Mouse (Mus musculus): ENCODE measurements around the gene Hoxa7. TPM values are rescaled to one million over a fixed set of nuclear protein-coding genes. Genes with fewer than 3 reads are reported as not detected.

Gene Hoxa7
- polyA plus RNA-seq (2015; fragmentation: Nextera tagmentation; extraction: Ambion mirVana) = not detected in 2 replicates

GRCm38 (mm10) chr6:52221337-52221992 is at the start of gene Hoxa7:
TSS of gene Hoxa7 (minus strand) at chr6:52221854.
- Histone ChIP-seq H3K9me3 (no peaks in the 10 kb centered on the region), H3K27ac (no peak within 1 kb of the TSS), H3K36me3 (replicated peaks) (no peaks in the 10 kb centered on the region), H3K27me3 (replicated peaks) (peaks cover 98% of the 10 kb centered on the region), H3K4me3 (peak within 1 kb of the TSS; percentile 48), H3K4me1 (peaks cover 17% of the 10 kb centered on the region), H3K9ac (peak within 1 kb of the TSS; percentile 35), H3K4me2 (peak within 1 kb of the TSS; percentile 88)
- under 1% methylated on average over 46 of the region's 46 CpGs for WGBS
- ATAC-seq (replicated peaks) = peak; percentile 73

- peaks cover 96% of the 10 kb centered on the region for H3K27me3 ChIP-seq (replicated peaks)
- H3K27ac ChIP-seq = no peak overlapping the region
- H3K9ac ChIP-seq = no peak overlapping the region
- H3K4me2 ChIP-seq = no peak overlapping the region
- no peaks in the 10 kb centered on the region for H3K4me1 ChIP-seq
- no peak overlapping the region for H3K4me3 ChIP-seq
- 5% methylated on average over 23 of the region's 23 CpGs for WGBS
- H3K9me3 ChIP-seq = no peaks in the 10 kb centered on the region
- H3K36me3 ChIP-seq (replicated peaks) = no peaks in the 10 kb centered on the region
- ATAC-seq (replicated peaks) = 0 out of 2 replicates have a peak, but pooled peaks have one; percentile 45
Observed at GRCm38 (mm10) chr6:52270494-52271480, 49.1 kb upstream of the Hoxa7 start.

- Histone ChIP-seq H3K4me1 (no peaks in the 10 kb centered on the region), H3K4me2 (no peak overlapping the region), H3K27ac (no peak overlapping the region), H3K9me3 (no peaks in the 10 kb centered on the region), H3K27me3 (replicated peaks) (peaks cover 96% of the 10 kb centered on the region), H3K9ac (no peak overlapping the region), H3K36me3 (replicated peaks) (no peaks in the 10 kb centered on the region), H3K4me3 (no peak overlapping the region)
- WGBS = 0% methylated on average over 3 of the region's 3 CpGs
- ATAC-seq (replicated peaks) = no peak
Observed at GRCm38 (mm10) chr6:52268756-52269155, 47.1 kb upstream of the Hoxa7 start.

GRCm38 (mm10) chr6:52268341-52268740 is 46.7 kb upstream of the Hoxa7 start:
- no peaks in the 10 kb centered on the region for H3K9me3 ChIP-seq
- H3K9ac ChIP-seq = no peak overlapping the region
- H3K4me2 ChIP-seq = no peak overlapping the region
- no peak for ATAC-seq (replicated peaks)
- no peaks in the 10 kb centered on the region for H3K36me3 ChIP-seq (replicated peaks)
- H3K4me1 ChIP-seq = no peaks in the 10 kb centered on the region
- H3K27ac ChIP-seq = no peak overlapping the region
- no peak overlapping the region for H3K4me3 ChIP-seq
- peaks cover 96% of the 10 kb centered on the region for H3K27me3 ChIP-seq (replicated peaks)
- 3% methylated on average over 7 of the region's 7 CpGs for whole genome bisulfite sequencing

- H3K4me1 ChIP-seq = no peaks in the 10 kb centered on the region
- no peak overlapping the region for H3K27ac ChIP-seq
- no peaks in the 10 kb centered on the region for H3K9me3 ChIP-seq
- no peak for ATAC-seq (replicated peaks)
- H3K4me2 ChIP-seq = no peak overlapping the region
- H3K36me3 ChIP-seq (replicated peaks) = no peaks in the 10 kb centered on the region
- WGBS = 7% methylated on average over 3 of the region's 3 CpGs
- H3K9ac ChIP-seq = no peak overlapping the region
- H3K4me3 ChIP-seq = no peak overlapping the region
- peaks cover 96% of the 10 kb centered on the region for H3K27me3 ChIP-seq (replicated peaks)
Observed at GRCm38 (mm10) chr6:52267691-52268090, 46.0 kb upstream of the Hoxa7 start.

GRCm38 (mm10) chr6:52267221-52267620 is 45.6 kb upstream of the Hoxa7 start:
- peaks cover 96% of the 10 kb centered on the region for H3K27me3 ChIP-seq (replicated peaks)
- H3K4me2 ChIP-seq = no peak overlapping the region
- no peak overlapping the region for H3K4me3 ChIP-seq
- no peaks in the 10 kb centered on the region for H3K4me1 ChIP-seq
- no peak overlapping the region for H3K27ac ChIP-seq
- H3K9me3 ChIP-seq = no peaks in the 10 kb centered on the region
- no peak overlapping the region for H3K9ac ChIP-seq
- 18% methylated on average over 5 of the region's 5 CpGs for WGBS
- H3K36me3 ChIP-seq (replicated peaks) = no peaks in the 10 kb centered on the region
- no peak for ATAC-seq (replicated peaks)

- ATAC-seq (replicated peaks) = no peak
- H3K4me1 ChIP-seq = no peaks in the 10 kb centered on the region
- H3K9ac ChIP-seq = no peak overlapping the region
- H3K9me3 ChIP-seq = no peaks in the 10 kb centered on the region
- peaks cover 98% of the 10 kb centered on the region for H3K27me3 ChIP-seq (replicated peaks)
- H3K4me3 ChIP-seq = no peak overlapping the region
- no peaks in the 10 kb centered on the region for H3K36me3 ChIP-seq (replicated peaks)
- no peak overlapping the region for H3K4me2 ChIP-seq
- H3K27ac ChIP-seq = no peak overlapping the region
- 1% methylated on average over 9 of the region's 9 CpGs for WGBS
Observed at GRCm38 (mm10) chr6:52266666-52266985, 45.0 kb upstream of the Hoxa7 start.

GRCm38 (mm10) chr6:52265913-52266665 is 44.4 kb upstream of the Hoxa7 start:
- WGBS = 1% methylated on average over 19 of the region's 19 CpGs
- no peak overlapping the region for H3K9ac ChIP-seq
- ATAC-seq (replicated peaks) = no peak
- H3K4me2 ChIP-seq = no peak overlapping the region
- no peaks in the 10 kb centered on the region for H3K9me3 ChIP-seq
- no peaks in the 10 kb centered on the region for H3K36me3 ChIP-seq (replicated peaks)
- H3K27me3 ChIP-seq (replicated peaks) = peaks cover 96% of the 10 kb centered on the region
- H3K4me3 ChIP-seq = no peak overlapping the region
- H3K27ac ChIP-seq = no peak overlapping the region
- no peaks in the 10 kb centered on the region for H3K4me1 ChIP-seq

GRCm38 (mm10) chr6:52265306-52265912 is 43.8 kb upstream of the Hoxa7 start:
- Histone ChIP-seq H3K9ac (no peak overlapping the region), H3K36me3 (replicated peaks) (no peaks in the 10 kb centered on the region), H3K4me2 (no peak overlapping the region), H3K4me1 (peaks cover 4% of the 10 kb centered on the region), H3K9me3 (no peaks in the 10 kb centered on the region), H3K27ac (no peak overlapping the region), H3K27me3 (replicated peaks) (peaks cover 94% of the 10 kb centered on the region), H3K4me3 (no peak overlapping the region)
- WGBS = under 1% methylated on average over 18 of the region's 18 CpGs
- no peak for ATAC-seq (replicated peaks)

GRCm38 (mm10) chr6:52264106-52264790 is 42.6 kb upstream of the Hoxa7 start:
- ATAC-seq (replicated peaks) = no peak
- H3K27ac ChIP-seq = no peak overlapping the region
- WGBS = under 1% methylated on average over 5 of the region's 5 CpGs

GRCm38 (mm10) chr6:52263321-52263585 is 41.6 kb upstream of the Hoxa7 start:
- no peak overlapping the region for H3K9ac ChIP-seq
- H3K27ac ChIP-seq = no peak overlapping the region
- no peak overlapping the region for H3K4me3 ChIP-seq
- no peak for ATAC-seq (replicated peaks)
- peaks cover 91% of the 10 kb centered on the region for H3K27me3 ChIP-seq (replicated peaks)
- H3K9me3 ChIP-seq = no peaks in the 10 kb centered on the region
- H3K4me1 ChIP-seq = peaks cover 8% of the 10 kb centered on the region
- no peaks in the 10 kb centered on the region for H3K36me3 ChIP-seq (replicated peaks)
- WGBS = 2% methylated on average over 6 of the region's 6 CpGs
- H3K4me2 ChIP-seq = no peak overlapping the region

More at GRCm38 (mm10) chr6:52264106-52264790, 42.6 kb upstream of the Hoxa7 start:
- H3K9ac ChIP-seq = no peak overlapping the region
- no peaks in the 10 kb centered on the region for H3K36me3 ChIP-seq (replicated peaks)
- H3K9me3 ChIP-seq = no peaks in the 10 kb centered on the region
- peaks cover 8% of the 10 kb centered on the region for H3K4me1 ChIP-seq
- peaks cover 91% of the 10 kb centered on the region for H3K27me3 ChIP-seq (replicated peaks)
- H3K4me2 ChIP-seq = no peak overlapping the region
- H3K4me3 ChIP-seq = no peak overlapping the region
